Mouse (Mus musculus) adrenal gland, postnatal 4 days (tissue): ENCODE data around the gene Adk. TPM values are rescaled to one million over a fixed set of nuclear protein-coding genes. Genes with fewer than 3 reads are reported as not detected.
"Not testable (repeated sequence)": the region's sequence is repeated elsewhere in the genome, so short reads cannot be mapped to it uniquely, and the experiment has no call there.

Source experiments
- DNase-seq, 2 experiments: peaks; one replicate each; pipeline ENCODE4 v3.0.0; 2021 to 2022; ENCODE audit warnings: low spot score in 2 of 2, mixed read lengths in 2 of 2
- total RNA-seq, 2 experiments: library from RNA; stranded (reverse); gene quantifications; 2 replicates each; pipeline ENCODE4 v1.2.3; 2021

Adk gene
- total RNA-seq, 2 experiments from 2014 or later, result 123 to 142 TPM

- no peak for DNase-seq
Measured at GRCm38 (mm10) chr14:21062766-21063513, 10.6 kb downstream of the Adk start.

GRCm38 (mm10) chr14:21064321-21064720, 11.9 kb downstream of the Adk start:
- no peak for DNase-seq

GRCm38 (mm10) chr14:21065490-21066162, 13.3 kb downstream of the Adk start:
- no peak for DNase-seq

GRCm38 (mm10) chr14:21069594-21069993, 17.2 kb downstream of the Adk start:
- DNase-seq, result no peak

GRCm38 (mm10) chr14:21073981-21074380, 21.6 kb downstream of the Adk start:
- no peak for DNase-seq

GRCm38 (mm10) chr14:21074398-21075320, 22.3 kb downstream of the Adk start:
- DNase-seq, result no peak

- peak; percentile 81 to 84 for DNase-seq
Measured at GRCm38 (mm10) chr14:21075751-21076500, 23.6 kb downstream of the Adk start.

GRCm38 (mm10) chr14:21076501-21077194, 24.3 kb downstream of the Adk start:
- DNase-seq, result no peak

- no peak for DNase-seq
Measured at GRCm38 (mm10) chr14:21077939-21078338, 25.6 kb downstream of the Adk start.

- no peak for DNase-seq
Measured at GRCm38 (mm10) chr14:21078511-21078910, 26.1 kb downstream of the Adk start.

GRCm38 (mm10) chr14:21082823-21083222, 30.4 kb downstream of the Adk start:
- DNase-seq, result no peak

- no peak for DNase-seq
Measured at GRCm38 (mm10) chr14:21085666-21086065, 33.3 kb downstream of the Adk start.

- no peak for DNase-seq
Measured at GRCm38 (mm10) chr14:21086106-21086505, 33.7 kb downstream of the Adk start.

GRCm38 (mm10) chr14:21086827-21087351, 34.5 kb downstream of the Adk start:
- no peak for DNase-seq

- DNase-seq, result no peak
Measured at GRCm38 (mm10) chr14:21087390-21088060, 35.2 kb downstream of the Adk start.

- no peak for DNase-seq
Measured at GRCm38 (mm10) chr14:21088731-21089130, 36.4 kb downstream of the Adk start.

GRCm38 (mm10) chr14:21090400-21090799, 38.0 kb downstream of the Adk start:
- no peak for DNase-seq

GRCm38 (mm10) chr14:21090930-21091486, 38.6 kb downstream of the Adk start:
- no peak for DNase-seq

- not testable (repeated sequence) for DNase-seq
Measured at GRCm38 (mm10) chr14:21094161-21094560, 41.8 kb downstream of the Adk start.
